Mouse (Mus musculus) forebrain, embryonic 16.5 days (tissue): ENCODE data around the gene Ccl20. TPM values are rescaled to one million over a fixed set of nuclear protein-coding genes. Genes with fewer than 3 reads are reported as not detected.

Source experiments
- ATAC-seq: fragments of 200-750 bp; cut with Nextera tagmentation; 2 replicates; pipeline ENCODE4 v1.8.0; 2017; ENCODE audit warnings: mild to moderate bottlenecking, moderate library complexity
- H3K27ac ChIP-seq: fragments of 300-500 bp; sonication (generic); 2 replicates; pipeline ENCODE4 v1.5.1; 2014; ENCODE audit warnings: low read length, control low read depth
- H3K27me3 ChIP-seq: fragments of 300-500 bp; sonication (generic); replicated peaks from 2 replicates; pipeline ENCODE4 v1.6.1; 2014; ENCODE audit warnings: low read length; ENCODE audit not compliant: control insufficient read depth, insufficient read depth
- H3K36me3 ChIP-seq: fragments of 300-500 bp; sonication (generic); 2 replicates; pipeline ENCODE4 v1.6.1; 2014; ENCODE audit not compliant: control insufficient read depth, insufficient read depth
- H3K4me1 ChIP-seq: fragments of 300-500 bp; sonication (generic); replicated peaks from 2 replicates; pipeline ENCODE4 v1.6.1; 2014; ENCODE audit warnings: low read length; ENCODE audit not compliant: control insufficient read depth, insufficient read depth
- H3K4me2 ChIP-seq: fragments of 300-500 bp; sonication (generic); 2 replicates; pipeline ENCODE4 v1.6.1; 2014; ENCODE audit warnings: mild to moderate bottlenecking, low read length, control low read depth
- H3K4me3 ChIP-seq: fragments of 300-500 bp; sonication (generic); replicated peaks from 2 replicates; pipeline ENCODE4 v1.5.1; 2014; ENCODE audit warnings: mild to moderate bottlenecking, low read length, control low read depth
- H3K9ac ChIP-seq: fragments of 300-500 bp; sonication (generic); replicated peaks from 2 replicates; pipeline ENCODE4 v1.6.1; 2014; ENCODE audit warnings: low read depth, low read length, control low read depth
- H3K9me3 ChIP-seq: fragments of 300-500 bp; sonication (generic); 2 replicates; pipeline ENCODE4 v1.6.1; 2016; ENCODE audit warnings: low read length; ENCODE audit not compliant: control insufficient read depth
- WGBS: fragments of 180-500 bp; shearing (Covaris S2); extraction: QIAGEN DNeasy Blood & Tissue Kit; methylation state at CpG from one replicate; pipeline ENCODE4 v1.1.7; 2014; 5-methylcytosine and 5-hydroxymethylcytosine counted together
- polyA plus RNA-seq: library from polyadenylated mRNA; unstranded; fragments of >200 nt; fragmentation: Nextera tagmentation; extraction: Ambion mirVana; gene quantifications from 2 replicates; pipeline ENCODE4 v1.2.1, GENCODE M21; 2015

Ccl20 gene
- not detected in 2 replicates for polyA plus RNA-seq

GRCm38 (mm10) chr1:83116447-83117137 is at the start of gene Ccl20:
TSS of gene Ccl20 (plus strand) at chr1:83116766.
- Histone ChIP-seq H3K4me2 (no peak within 1 kb of the TSS), H3K4me1 (no peaks in the 10 kb centered on the region), H3K9ac (no peak within 1 kb of the TSS), H3K27ac (no peak within 1 kb of the TSS), H3K4me3 (no peak within 1 kb of the TSS), H3K36me3 (no peaks in the 10 kb centered on the region), H3K27me3 (no peaks in the 10 kb centered on the region), H3K9me3 (no peaks in the 10 kb centered on the region)
- WGBS = 53% methylated on average over 8 of the region's 8 CpGs
- ATAC-seq = no peak

GRCm38 (mm10) chr1:83067205-83067604 is 49.4 kb upstream of the Ccl20 start:
- no peaks in the 10 kb centered on the region for H3K27me3 ChIP-seq
- no peak overlapping the region for H3K9ac ChIP-seq
- H3K4me2 ChIP-seq = no peak overlapping the region
- no peak overlapping the region for H3K4me3 ChIP-seq
- ATAC-seq = no peak
- H3K36me3 ChIP-seq = no peaks in the 10 kb centered on the region
- no peak overlapping the region for H3K27ac ChIP-seq
- 78% methylated on average over 10 of the region's 10 CpGs for WGBS
- H3K9me3 ChIP-seq = no peaks in the 10 kb centered on the region
- no peaks in the 10 kb centered on the region for H3K4me1 ChIP-seq

- 29% methylated on average over 15 of the region's 15 CpGs for WGBS
- Histone ChIP-seq H3K9ac (no peak overlapping the region; the same call in 1 of the 2 replicates), H3K27ac (no peak overlapping the region), H3K27me3 (no peaks in the 10 kb centered on the region), H3K4me2 (peak overlapping the region; percentile 50), H3K9me3 (no peaks in the 10 kb centered on the region), H3K4me1 (no peaks in the 10 kb centered on the region; the same call in 1 of the 2 replicates), H3K4me3 (peak overlapping the region; percentile 25), H3K36me3 (no peaks in the 10 kb centered on the region)
- ATAC-seq = peak; percentile 72
Observed at GRCm38 (mm10) chr1:83075526-83076189, 40.9 kb upstream of the Ccl20 start.

GRCm38 (mm10) chr1:83076190-83076917 is 40.2 kb upstream of the Ccl20 start:
- Histone ChIP-seq H3K36me3 (no peaks in the 10 kb centered on the region), H3K27me3 (no peaks in the 10 kb centered on the region), H3K4me1 (no peaks in the 10 kb centered on the region; the same call in 1 of the 2 replicates), H3K27ac (no peak overlapping the region), H3K4me3 (peak overlapping the region; percentile 25), H3K9me3 (no peaks in the 10 kb centered on the region), H3K9ac (no peak overlapping the region), H3K4me2 (peak overlapping the region; percentile 50)
- WGBS = 50% methylated on average over 11 of the region's 11 CpGs
- ATAC-seq = peak; percentile 98

- Histone ChIP-seq H3K4me1 (no peaks in the 10 kb centered on the region; the same call in 1 of the 2 replicates), H3K4me3 (no peak overlapping the region), H3K9me3 (no peaks in the 10 kb centered on the region), H3K36me3 (no peaks in the 10 kb centered on the region), H3K27ac (no peak overlapping the region), H3K27me3 (no peaks in the 10 kb centered on the region), H3K9ac (no peak overlapping the region), H3K4me2 (no peak overlapping the region)
- 85% methylated on average over 6 of the region's 6 CpGs for WGBS
- ATAC-seq = no peak
Observed at GRCm38 (mm10) chr1:83077016-83077415, 39.5 kb upstream of the Ccl20 start.

GRCm38 (mm10) chr1:83084790-83085189 is 31.8 kb upstream of the Ccl20 start:
- no peaks in the 10 kb centered on the region for H3K4me1 ChIP-seq
- H3K4me2 ChIP-seq = no peak overlapping the region
- no peak for ATAC-seq
- H3K9me3 ChIP-seq = no peaks in the 10 kb centered on the region
- H3K27me3 ChIP-seq = no peaks in the 10 kb centered on the region
- H3K4me3 ChIP-seq = no peak overlapping the region
- WGBS = 87% methylated on average over 2 of the region's 2 CpGs
- no peak overlapping the region for H3K27ac ChIP-seq
- no peaks in the 10 kb centered on the region for H3K36me3 ChIP-seq
- H3K9ac ChIP-seq = no peak overlapping the region

- Histone ChIP-seq H3K36me3 (no peaks in the 10 kb centered on the region), H3K9me3 (no peaks in the 10 kb centered on the region), H3K27me3 (no peaks in the 10 kb centered on the region), H3K9ac (no peak overlapping the region), H3K27ac (no peak overlapping the region), H3K4me2 (no peak overlapping the region), H3K4me1 (no peaks in the 10 kb centered on the region), H3K4me3 (no peak overlapping the region)
- 79% methylated on average over 3 of the region's 3 CpGs for WGBS
- ATAC-seq = no peak
Observed at GRCm38 (mm10) chr1:83091268-83091667, 25.3 kb upstream of the Ccl20 start.

GRCm38 (mm10) chr1:83096935-83097334 is 19.6 kb upstream of the Ccl20 start:
- Histone ChIP-seq H3K27me3 (no peaks in the 10 kb centered on the region), H3K27ac (no peak overlapping the region), H3K36me3 (no peaks in the 10 kb centered on the region), H3K9me3 (no peaks in the 10 kb centered on the region), H3K4me1 (no peaks in the 10 kb centered on the region; the same call in 1 of the 2 replicates), H3K4me3 (no peak overlapping the region), H3K4me2 (no peak overlapping the region), H3K9ac (no peak overlapping the region)
- no peak for ATAC-seq
- 68% methylated on average over 4 of the region's 4 CpGs for WGBS

GRCm38 (mm10) chr1:83099160-83099559 is 17.4 kb upstream of the Ccl20 start:
- no peak overlapping the region for H3K4me2 ChIP-seq
- H3K9me3 ChIP-seq = no peaks in the 10 kb centered on the region
- WGBS = 25% methylated on average over 2 of the region's 2 CpGs
- H3K36me3 ChIP-seq = no peaks in the 10 kb centered on the region
- H3K4me3 ChIP-seq = no peak overlapping the region
- H3K9ac ChIP-seq = no peak overlapping the region
- H3K27me3 ChIP-seq = no peaks in the 10 kb centered on the region
- no peaks in the 10 kb centered on the region; the same call in 1 of the 2 replicates for H3K4me1 ChIP-seq
- H3K27ac ChIP-seq = no peak overlapping the region
- ATAC-seq = no peak
